Mouse (Mus musculus) liver, postnatal 0 days (tissue): ENCODE data around the gene Ddx17. TPM values are rescaled to one million over a fixed set of nuclear protein-coding genes. Genes with fewer than 3 reads are reported as not detected.

Experiments used
- ATAC-seq: fragments of 200-750 bp; cut with Nextera tagmentation; 2 replicates; pipeline ENCODE4 v1.8.0; 2017; ENCODE audit warnings: mild to moderate bottlenecking, moderate library complexity
- DNase-seq: peaks from one replicate; pipeline ENCODE4 v3.0.0-alpha.2; 2016
- H3K27ac ChIP-seq: fragments of 300-500 bp; sonication (generic); 2 replicates; pipeline ENCODE4 v1.5.1; 2014; ENCODE audit warnings: antibody characterized with exemption, moderate library complexity, mild to moderate bottlenecking, low read depth
- H3K27me3 ChIP-seq: fragments of 300-500 bp; sonication (generic); 2 replicates; pipeline ENCODE4 v1.6.1; 2014; ENCODE audit warnings: low read length, control low read depth, mixed read lengths; ENCODE audit not compliant: insufficient read depth
- H3K36me3 ChIP-seq: fragments of 300-500 bp; sonication (generic); replicated peaks from 2 replicates; pipeline ENCODE4 v1.6.1; 2014; ENCODE audit warnings: mild to moderate bottlenecking, control low read depth, low read length, moderate library complexity, mixed read lengths; ENCODE audit not compliant: insufficient read depth
- H3K4me1 ChIP-seq: fragments of 300-500 bp; sonication (generic); 2 replicates; pipeline ENCODE4 v1.6.1; 2014; ENCODE audit warnings: antibody characterized with exemption, mild to moderate bottlenecking, control low read depth; ENCODE audit not compliant: insufficient read depth
- H3K4me2 ChIP-seq: fragments of 300-500 bp; sonication (generic); 2 replicates; pipeline ENCODE4 v1.6.1; 2014; ENCODE audit warnings: low read depth, mild to moderate bottlenecking, low read length, moderate library complexity, mixed read lengths
- H3K4me3 ChIP-seq: fragments of 300-500 bp; sonication (generic); 2 replicates; pipeline ENCODE4 v1.5.1; 2014; ENCODE audit warnings: low read depth, low read length
- H3K9ac ChIP-seq: fragments of 300-500 bp; sonication (generic); replicated peaks from 2 replicates; pipeline ENCODE4 v1.6.1; 2014; ENCODE audit warnings: mild to moderate bottlenecking, moderate library complexity
- H3K9me3 ChIP-seq: fragments of 300-500 bp; sonication (generic); 2 replicates; pipeline ENCODE4 v1.6.1; 2016; ENCODE audit warnings: mild to moderate bottlenecking, control low read depth, low read length, mixed read lengths
- CTCF ChIP-seq: sonication (generic); IDR thresholded peaks from 2 replicates; pipeline ENCODE4 v1.5.1; 2016; ENCODE audit warnings: antibody characterized with exemption, low read depth
- EP300 ChIP-seq: IDR thresholded peaks from 2 replicates; pipeline ENCODE4 v1.6.1; 2016; ENCODE audit warnings: antibody characterized with exemption, low read depth, mild to moderate bottlenecking
- WGBS: fragments of 180-500 bp; shearing (Covaris S2); extraction: QIAGEN DNeasy Blood & Tissue Kit; methylation state at CpG from one replicate; pipeline ENCODE4 v1.1.7; 2014; ENCODE audit not compliant: insufficient replicate concordance; 5-methylcytosine and 5-hydroxymethylcytosine counted together
- polyA plus RNA-seq: library from polyadenylated mRNA; unstranded; fragments of >200 nt; fragmentation: Nextera tagmentation; extraction: Ambion mirVana; gene quantifications from 2 replicates; pipeline ENCODE4 v1.2.1, GENCODE M21; 2015

Ddx17 gene
- polyA plus RNA-seq, 1 experiment from 2014 or later = 9.3 TPM

DNA sequence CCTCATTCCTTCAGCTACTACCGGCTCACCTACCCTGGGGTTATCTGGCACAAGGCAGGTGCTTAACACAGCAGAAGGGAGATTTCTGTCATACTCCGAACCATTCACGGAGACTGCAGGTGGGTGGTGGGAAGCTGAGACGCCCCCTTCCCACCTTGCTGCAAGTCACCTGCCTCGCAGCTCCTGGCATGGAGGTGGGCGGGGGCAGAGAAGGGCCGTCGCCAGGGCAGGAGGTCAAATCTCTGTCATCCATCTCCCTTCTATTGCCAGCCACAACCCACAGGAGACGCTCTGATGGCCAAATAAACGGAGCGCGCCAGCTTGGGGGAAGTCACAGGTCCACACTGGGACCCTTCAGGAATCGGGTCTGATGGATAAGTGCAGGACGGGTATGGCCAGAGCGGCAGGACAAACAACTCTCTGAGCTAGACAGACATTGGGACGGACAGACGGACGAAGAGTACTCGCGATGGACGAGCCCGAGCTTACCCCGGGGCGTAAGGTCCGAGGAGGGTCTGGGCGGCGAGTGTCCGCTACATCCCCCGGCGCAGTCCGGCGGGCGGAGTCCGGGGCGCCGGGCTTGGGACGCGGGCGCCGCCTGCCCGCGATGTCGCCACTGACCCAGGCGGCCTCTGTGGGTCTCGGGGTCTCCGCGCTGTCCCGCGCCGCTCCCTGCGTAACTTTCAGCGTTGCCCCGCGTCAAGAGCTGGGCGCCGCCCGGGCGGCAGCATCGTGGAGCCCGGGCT is 41.7 kb downstream of the Ddx17 start, which contains the start of gene Kcnj4:
Kcnj4 (minus strand) TSS at position 535 of the 746 bp plus-strand sequence.
- peak within 1 kb of the TSS; percentile 47 for H3K4me3 ChIP-seq
- peaks cover 71% of the 10 kb centered on the region for H3K27me3 ChIP-seq
- H3K27ac ChIP-seq = no peak within 1 kb of the TSS
- no peak for ATAC-seq
- no peak for DNase-seq
- no peaks in the 10 kb centered on the region for H3K9me3 ChIP-seq
- peaks cover 11% of the 10 kb centered on the region for H3K4me1 ChIP-seq
- 2% methylated on average over 40 of the region's 60 CpGs for WGBS
- peak within 1 kb of the TSS; percentile 82 for H3K4me2 ChIP-seq
- H3K36me3 ChIP-seq = no peaks in the 10 kb centered on the region
- no peak for TF ChIP-seq EP300
- TF ChIP-seq CTCF = no peak
- no peak within 1 kb of the TSS for H3K9ac ChIP-seq

DNA sequence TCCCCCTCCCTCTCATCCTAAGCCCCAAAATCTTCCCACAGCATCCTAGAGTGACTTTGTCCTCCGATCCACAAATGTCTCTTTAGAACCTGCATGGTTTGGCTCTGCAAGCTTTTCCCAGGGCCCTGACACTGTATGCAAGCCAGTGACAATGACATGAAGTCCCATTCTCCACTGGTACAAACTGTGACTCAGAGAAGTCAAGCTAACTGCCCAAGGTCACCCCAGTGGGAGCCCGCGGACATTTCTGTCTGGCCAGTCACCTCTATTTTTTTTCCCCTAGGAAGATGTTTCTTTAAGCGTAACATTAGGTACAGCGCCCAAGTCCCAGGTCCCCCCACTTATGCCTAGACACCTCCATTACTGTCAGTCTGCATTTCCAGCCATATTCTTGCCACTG is 43.1 kb downstream of the Ddx17 start:
- no peak for DNase-seq
- 62% methylated on average over 5 of the region's 5 CpGs for WGBS

DNA sequence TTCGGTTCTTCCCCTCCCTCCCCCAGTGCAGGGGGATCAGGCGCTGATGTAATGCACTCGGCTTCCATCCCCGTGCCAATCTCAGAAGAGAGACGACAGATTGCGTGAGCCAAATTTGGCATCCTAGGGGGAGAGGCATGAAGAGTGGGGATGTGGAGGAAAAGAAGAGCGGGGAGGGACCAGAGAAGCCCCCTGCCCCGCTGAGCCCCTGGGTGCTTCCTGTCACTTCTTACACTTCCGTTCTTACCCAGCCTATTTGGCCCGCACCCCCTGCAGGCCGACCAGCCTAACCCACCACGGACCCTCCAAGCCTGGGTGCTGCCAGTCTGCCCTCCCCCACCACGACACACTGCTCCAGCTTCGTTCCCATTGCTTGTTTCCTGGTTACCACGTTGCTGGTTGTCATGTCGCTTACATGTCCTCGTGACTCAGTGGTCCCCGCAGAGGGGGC is 43.6 kb downstream of the Ddx17 start:
- peaks cover 62% of the 10 kb centered on the region for H3K27me3 ChIP-seq
- H3K36me3 ChIP-seq = no peaks in the 10 kb centered on the region
- 23% methylated on average over 18 of the region's 18 CpGs for WGBS
- H3K27ac ChIP-seq = no peak overlapping the region
- H3K9ac ChIP-seq = no peak overlapping the region
- H3K4me2 ChIP-seq = no peak overlapping the region
- peaks cover 11% of the 10 kb centered on the region for H3K4me1 ChIP-seq
- DNase-seq (no peak), ATAC-seq (no peak)
- no peaks in the 10 kb centered on the region for H3K9me3 ChIP-seq
- TF ChIP-seq CTCF (no peak), EP300 (no peak)
- no peak overlapping the region for H3K4me3 ChIP-seq

More for the DNA sequence above, 43.1 kb downstream of the Ddx17 start:
- Histone ChIP-seq H3K4me2 (no peak overlapping the region), H3K4me1 (peaks cover 11% of the 10 kb centered on the region), H3K9ac (no peak overlapping the region), H3K4me3 (no peak overlapping the region), H3K27ac (no peak overlapping the region), H3K27me3 (peaks cover 66% of the 10 kb centered on the region), H3K36me3 (no peaks in the 10 kb centered on the region), H3K9me3 (no peaks in the 10 kb centered on the region)
- no peak for ATAC-seq
- TF ChIP-seq CTCF (no peak), EP300 (no peak)

- ATAC-seq (no peak), DNase-seq (no peak)
- Histone ChIP-seq H3K9ac (no peak overlapping the region), H3K27me3 (peaks cover 36% of the 10 kb centered on the region), H3K4me1 (peaks cover under 1% of the 10 kb centered on the region; the same call in 1 of the 2 replicates), H3K36me3 (no peaks in the 10 kb centered on the region), H3K4me3 (no peak overlapping the region), H3K4me2 (no peak overlapping the region), H3K9me3 (no peaks in the 10 kb centered on the region), H3K27ac (no peak overlapping the region)
- 77% methylated on average over 17 of the region's 17 CpGs for WGBS
- no peak for TF ChIP-seq EP300
- TF ChIP-seq CTCF = no peak
Observed at GRCm38 (mm10) chr15:79500110-79500509, 46.4 kb downstream of the Ddx17 start.

DNA sequence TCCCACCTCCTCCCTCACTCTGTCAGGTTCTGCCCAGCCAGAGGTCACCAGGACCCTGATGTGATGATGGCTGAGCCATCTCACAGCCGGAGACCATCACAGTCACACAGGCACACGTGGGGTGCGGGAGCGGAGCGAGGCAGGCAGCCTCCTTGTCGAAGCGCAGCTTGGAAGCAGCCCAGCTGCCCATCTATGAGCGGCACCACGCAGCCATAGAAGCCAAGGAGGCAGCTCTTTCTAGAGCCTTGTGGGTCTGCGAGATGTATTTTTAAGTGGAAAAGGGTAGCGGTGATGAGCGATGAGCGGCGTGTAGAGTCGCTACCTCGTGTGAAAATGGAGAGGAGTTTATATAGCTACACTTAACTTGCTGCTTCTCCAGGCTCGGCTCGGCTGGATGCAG is 53.0 kb downstream of the Ddx17 start:
- H3K9me3 ChIP-seq = no peaks in the 10 kb centered on the region
- ATAC-seq (no peak), DNase-seq (no peak)
- H3K27me3 ChIP-seq = peaks cover 12% of the 10 kb centered on the region; the same call in 1 of the 2 replicates
- H3K4me3 ChIP-seq = no peak overlapping the region
- H3K4me1 ChIP-seq = no peaks in the 10 kb centered on the region
- WGBS = 50% methylated on average over 18 of the region's 18 CpGs
- H3K36me3 ChIP-seq = no peaks in the 10 kb centered on the region
- TF ChIP-seq EP300 = no peak
- no peak for TF ChIP-seq CTCF
- no peak overlapping the region for H3K4me2 ChIP-seq
- H3K9ac ChIP-seq = no peak overlapping the region
- H3K27ac ChIP-seq = no peak overlapping the region

DNA sequence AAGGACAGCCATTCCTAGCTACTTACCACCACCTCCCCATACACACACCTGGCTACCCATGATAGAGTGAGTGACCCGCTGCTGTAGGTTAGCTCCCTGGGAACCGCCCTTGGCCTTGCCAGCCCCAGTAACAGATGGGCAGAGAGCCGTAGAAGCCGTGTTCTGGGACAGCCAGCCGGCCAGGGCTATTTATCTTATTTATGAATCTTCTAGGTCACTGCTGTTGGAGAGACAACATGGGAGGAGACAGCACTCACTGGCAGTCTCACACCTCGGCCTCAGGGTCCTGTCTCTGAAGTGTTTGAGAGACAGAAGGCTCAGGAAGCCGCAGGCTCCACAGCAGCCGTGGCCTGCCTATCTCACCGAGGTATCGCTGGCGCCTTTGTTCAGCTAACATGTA is 57.1 kb downstream of the Ddx17 start:
- Histone ChIP-seq H3K9ac (no peak overlapping the region), H3K27me3 (peaks cover 12% of the 10 kb centered on the region; the same call in 1 of the 2 replicates), H3K4me2 (no peak overlapping the region), H3K4me1 (no peaks in the 10 kb centered on the region), H3K9me3 (no peaks in the 10 kb centered on the region), H3K4me3 (no peak overlapping the region), H3K27ac (no peak overlapping the region), H3K36me3 (no peaks in the 10 kb centered on the region)
- no peak for ATAC-seq
- DNase-seq = no peak
- WGBS = 72% methylated on average over 11 of the region's 11 CpGs
- no peak for TF ChIP-seq CTCF
- TF ChIP-seq EP300 = no peak
